Mouse (Mus musculus) liver, postnatal 0 days (tissue): ENCODE data around the gene Kxd1.

Experiments
- CTCF ChIP-seq: sonication (generic); IDR thresholded peaks from 2 replicates; pipeline ENCODE4 v1.5.1; 2016; ENCODE audit warnings: antibody characterized with exemption, low read depth
- EP300 ChIP-seq: IDR thresholded peaks from 2 replicates; pipeline ENCODE4 v1.6.1; 2016; ENCODE audit warnings: antibody characterized with exemption, low read depth, mild to moderate bottlenecking

- TF ChIP-seq CTCF = no peak
- TF ChIP-seq EP300 = no peak
These were observed 63.6 kb downstream of the Kxd1 start for GRCm38 (mm10) chr8:70464162-70464561.
